In the genomic region with DNA sequence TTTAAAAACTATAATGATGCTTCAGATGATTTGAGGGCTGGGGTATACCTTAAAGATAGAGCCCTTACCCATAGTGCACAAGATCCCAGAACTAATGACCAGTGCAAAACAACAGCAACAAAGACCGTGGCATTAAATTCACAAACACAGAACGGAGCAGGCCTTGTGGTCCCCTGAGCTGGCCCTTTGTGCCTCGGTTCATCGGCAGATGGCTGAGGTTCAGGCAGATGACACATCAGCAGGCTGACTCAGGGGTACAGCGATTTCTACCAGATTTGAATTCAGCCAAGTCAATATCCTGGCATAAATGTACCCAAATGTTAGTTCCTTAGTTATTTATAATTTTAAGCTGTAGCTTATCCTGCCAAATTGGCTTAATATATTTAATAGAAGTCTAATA, we compare ENCODE assay signal across 22 mouse cellular contexts.
DNase-seq lines count a peak whose midpoint lies in the region; ATAC-seq and TF ChIP-seq lines count a peak whose summit lies in the region.
"Had no signal": no experiment of that assay in that cellular context is flagged by ENCODE, and none has a peak within 500 bp of the region (broad histone marks: within the 10 kb centered on the region; RNA-seq: fewer than 3 reads in every experiment).

No protein-coding gene starts in this region.

- no peak overlapping the region for H3K9ac ChIP-seq in hindbrain, postnatal 0 days (replicated peaks; ENCODE audit: low read length)
- no peak overlapping the region for H3K9ac ChIP-seq in midbrain, embryonic 12.5 days (replicated peaks)
- H3K9ac ChIP-seq in midbrain, embryonic 15.5 days = no peak overlapping the region
- H3K9ac ChIP-seq: embryonic facial prominence, embryonic 15.5 days; heart, embryonic 12.5 days; hindbrain, embryonic 14.5 days had no signal

- H3K27me3 ChIP-seq in hindbrain, embryonic 10.5 days (ENCODE audit: insufficient read depth, poor library complexity, severe bottlenecking) = no peaks in the 10 kb centered on the region
- no peaks in the 10 kb centered on the region for H3K27me3 ChIP-seq in hindbrain, postnatal 0 days (ENCODE audit: insufficient read depth, low read length)
- no peaks in the 10 kb centered on the region for H3K27me3 ChIP-seq in midbrain, embryonic 12.5 days
- no peaks in the 10 kb centered on the region for H3K27me3 ChIP-seq in midbrain, embryonic 15.5 days (replicated peaks)
- H3K27me3 ChIP-seq: embryonic facial prominence, embryonic 15.5 days; heart, embryonic 12.5 days had no signal

- ATAC-seq in hindbrain, postnatal 0 days = no peak
- 0 out of 2 replicates have a peak, but pooled peaks have one; percentile 54 for ATAC-seq in midbrain, embryonic 12.5 days (ENCODE audit: low FRiP score, low read depth)
- no peak for ATAC-seq in midbrain, embryonic 15.5 days (replicated peaks)
- ATAC-seq: forebrain, embryonic 14.5 days; inflammation-experienced regulatory T-cells, adult 6 months; intestine, postnatal 0 days had no signal

- peaks cover 7% of the 10 kb centered on the region; the same call in 1 of the 2 replicates for H3K9me3 ChIP-seq in hindbrain, embryonic 10.5 days
- H3K9me3 ChIP-seq in hindbrain, postnatal 0 days (ENCODE audit: low read length) = 0 out of 2 replicates have a peak, but pooled peaks cover 3% of the 10 kb centered on the region
- no peaks in the 10 kb centered on the region for H3K9me3 ChIP-seq in midbrain, embryonic 12.5 days
- 0 out of 2 replicates have a peak, but pooled peaks cover 6% of the 10 kb centered on the region for H3K9me3 ChIP-seq in midbrain, embryonic 15.5 days
- H3K9me3 ChIP-seq: embryonic facial prominence, embryonic 15.5 days had no signal

- H3K27ac ChIP-seq in hindbrain, embryonic 10.5 days = no peak overlapping the region
- H3K27ac ChIP-seq in hindbrain, postnatal 0 days = no peak overlapping the region
- H3K27ac ChIP-seq in midbrain, embryonic 12.5 days (replicated peaks) = no peak overlapping the region
- no peak overlapping the region for H3K27ac ChIP-seq in midbrain, embryonic 15.5 days
- H3K27ac ChIP-seq: embryonic facial prominence, embryonic 15.5 days; forebrain, embryonic 10.5 days; heart, adult 2 months; hindbrain, embryonic 14.5 days had no signal

- no peak for TF ChIP-seq POLR2A in brain, embryonic 14.5 days (IDR thresholded peaks at IDR 0.05; ENCODE audit: borderline replicate concordance, extremely low read depth, insufficient read depth, insufficient read length, poor library complexity, severe bottlenecking)

- TF ChIP-seq CTCF in hindbrain, postnatal 0 days (IDR thresholded peaks at IDR 0.05; ENCODE audit: low read depth) = no peak
- no peak for TF ChIP-seq CTCF in brain, embryonic 14.5 days (IDR thresholded peaks at IDR 0.05; ENCODE audit: borderline replicate concordance, extremely low read depth, insufficient read depth, insufficient read length)

- no peak overlapping the region for H3K4me3 ChIP-seq in hindbrain, embryonic 10.5 days
- H3K4me3 ChIP-seq in hindbrain, postnatal 0 days (ENCODE audit: low read length) = no peak overlapping the region
- H3K4me3 ChIP-seq in midbrain, embryonic 12.5 days = no peak overlapping the region
- H3K4me3 ChIP-seq in midbrain, embryonic 15.5 days = no peak overlapping the region
- H3K4me3 ChIP-seq: embryonic facial prominence, embryonic 15.5 days; erythroblast, embryonic 14.5 days; forebrain, embryonic 10.5 days; heart, adult 2 months; heart, embryonic 12.5 days had no signal

- no peak overlapping the region for H3K4me2 ChIP-seq in hindbrain, postnatal 0 days (ENCODE audit: low read depth, low read length)
- H3K4me2 ChIP-seq in midbrain, embryonic 12.5 days (replicated peaks) = no peak overlapping the region
- no peak overlapping the region for H3K4me2 ChIP-seq in midbrain, embryonic 15.5 days
- H3K4me2 ChIP-seq: embryonic facial prominence, embryonic 15.5 days; heart, embryonic 12.5 days; hindbrain, embryonic 14.5 days had no signal

- H3K36me3 ChIP-seq in hindbrain, embryonic 10.5 days = no peaks in the 10 kb centered on the region
- no peaks in the 10 kb centered on the region for H3K36me3 ChIP-seq in hindbrain, postnatal 0 days (ENCODE audit: insufficient read depth, low read length)
- no peaks in the 10 kb centered on the region for H3K36me3 ChIP-seq in midbrain, embryonic 12.5 days
- no peaks in the 10 kb centered on the region for H3K36me3 ChIP-seq in midbrain, embryonic 15.5 days (replicated peaks)
- H3K36me3 ChIP-seq: embryonic facial prominence, embryonic 15.5 days; forebrain, embryonic 10.5 days had no signal

- H3K4me1 ChIP-seq in hindbrain, embryonic 10.5 days (replicated peaks) = no peaks in the 10 kb centered on the region
- H3K4me1 ChIP-seq in hindbrain, postnatal 0 days (ENCODE audit: insufficient read depth, low read length) = no peaks in the 10 kb centered on the region
- H3K4me1 ChIP-seq in midbrain, embryonic 12.5 days = no peaks in the 10 kb centered on the region
- H3K4me1 ChIP-seq in midbrain, embryonic 15.5 days = no peaks in the 10 kb centered on the region
- H3K4me1 ChIP-seq: embryonic facial prominence, embryonic 15.5 days had no signal

- DNase-seq in cerebellum, adult 8-10 months = peak; percentile 5
- DNase-seq in cerebellum, adult 11-12 months = no peak
- peak; percentile 6 for DNase-seq in hindbrain, embryonic 10.5 days (ENCODE audit: low spot score)
- no peak for DNase-seq in hindbrain, postnatal 0 days (ENCODE audit: low spot score)
- peak; percentile 35 for DNase-seq in brain, embryonic 14.5 days (ENCODE audit: low read depth)
- DNase-seq in right cerebral cortex, postnatal 36 days (ENCODE audit: low spot score in 2 of 2) = no peak
- DNase-seq: adrenal gland, adult 2 months; adrenal gland, postnatal 25 days; embryo, embryonic 11 days; gastrocnemius, postnatal 10 days; heart, adult 2 months; kidney, adult 8-10 months had no signal

- 77% methylated on average over 5 of the region's 5 CpGs for WGBS in hindbrain, embryonic 10.5 days
- WGBS in hindbrain, postnatal 0 days = 56% methylated on average over 5 of the region's 5 CpGs
- 62% methylated on average over 5 of the region's 5 CpGs for WGBS in midbrain, embryonic 12.5 days
- WGBS in midbrain, embryonic 15.5 days = 55% methylated on average over 5 of the region's 5 CpGs

Comparison
In these comparisons a context has a peak if more than half of its experiments do, and no peak if none do; other contexts are left out.
1. DNase-seq: peak in cerebellum, adult 8-10 months (single experiment), hindbrain, embryonic 10.5 days (single experiment) and brain, embryonic 14.5 days (single experiment); none in cerebellum, adult 11-12 months (single experiment), hindbrain, postnatal 0 days (single experiment) and right cerebral cortex, postnatal 36 days (0 of 2).